Mouse (Mus musculus): ENCODE measurements around the gene Tmem53.

- TF ChIP-seq CTCF (IDR thresholded peaks at IDR 0.05; ENCODE audit: insufficient read depth, low read depth, low read length) (no peak), POLR2A (IDR thresholded peaks at IDR 0.05; ENCODE audit: insufficient read depth, low read depth, low read length) (no peak)
These were observed 2.9 kb downstream of the Tmem53 start for GRCm38 (mm10) chr4:117254672-117255071.

Data from olfactory bulb, adult 2 months (tissue).